Mouse (Mus musculus): ENCODE measurements around the gene Sf3b3.
"Not testable (repeated sequence)": the region's sequence is repeated elsewhere in the genome, so short reads cannot be mapped to it uniquely, and the experiment has no call there.

The Sf3b3 gene

GRCm38 (mm10) chr8:110846405-110847170, at the start of gene Sf3b3, which contains the start of gene Cog4:
Sf3b3 (minus strand) TSS chr8:110846787.
Cog4 (plus strand) TSS chr8:110846600.
- in situ Hi-C loops (cut with MboI; ENCODE audit: low pct_unique_long_range_greater_than_20kb in 1 of 2, low sequenced_read_pairs in 2 of 2, unreplicated experiment in 1 of 2), result loop anchor here (10.0 to 25.0 kb wide), 2 partner anchors 441 to 448 kb away; no protein-coding TSS in a partner anchor

- in situ Hi-C loops (cut with MboI; ENCODE audit: low pct_unique_long_range_greater_than_20kb in 1 of 2, low sequenced_read_pairs in 2 of 2, unreplicated experiment in 1 of 2), result no loop called here
Measured at GRCm38 (mm10) chr8:110895812-110896211, 49.2 kb upstream of the Sf3b3 start.

GRCm38 (mm10) chr8:110895254-110895653, 48.7 kb upstream of the Sf3b3 start:
- in situ Hi-C loops (cut with MboI; ENCODE audit: low pct_unique_long_range_greater_than_20kb in 1 of 2, low sequenced_read_pairs in 2 of 2, unreplicated experiment in 1 of 2), result no loop called here

GRCm38 (mm10) chr8:110894851-110895250, 48.3 kb upstream of the Sf3b3 start:
- in situ Hi-C loops (cut with MboI; ENCODE audit: low pct_unique_long_range_greater_than_20kb in 1 of 2, low sequenced_read_pairs in 2 of 2, unreplicated experiment in 1 of 2), result no loop called here

GRCm38 (mm10) chr8:110892913-110893312, 46.3 kb upstream of the Sf3b3 start:
- in situ Hi-C loops (cut with MboI; ENCODE audit: low pct_unique_long_range_greater_than_20kb in 1 of 2, low sequenced_read_pairs in 2 of 2, unreplicated experiment in 1 of 2), result no loop called here

- in situ Hi-C loops (cut with MboI; ENCODE audit: low pct_unique_long_range_greater_than_20kb in 1 of 2, low sequenced_read_pairs in 2 of 2, unreplicated experiment in 1 of 2), result no loop called here
Measured at GRCm38 (mm10) chr8:110892040-110892439, 45.5 kb upstream of the Sf3b3 start.

DNA sequence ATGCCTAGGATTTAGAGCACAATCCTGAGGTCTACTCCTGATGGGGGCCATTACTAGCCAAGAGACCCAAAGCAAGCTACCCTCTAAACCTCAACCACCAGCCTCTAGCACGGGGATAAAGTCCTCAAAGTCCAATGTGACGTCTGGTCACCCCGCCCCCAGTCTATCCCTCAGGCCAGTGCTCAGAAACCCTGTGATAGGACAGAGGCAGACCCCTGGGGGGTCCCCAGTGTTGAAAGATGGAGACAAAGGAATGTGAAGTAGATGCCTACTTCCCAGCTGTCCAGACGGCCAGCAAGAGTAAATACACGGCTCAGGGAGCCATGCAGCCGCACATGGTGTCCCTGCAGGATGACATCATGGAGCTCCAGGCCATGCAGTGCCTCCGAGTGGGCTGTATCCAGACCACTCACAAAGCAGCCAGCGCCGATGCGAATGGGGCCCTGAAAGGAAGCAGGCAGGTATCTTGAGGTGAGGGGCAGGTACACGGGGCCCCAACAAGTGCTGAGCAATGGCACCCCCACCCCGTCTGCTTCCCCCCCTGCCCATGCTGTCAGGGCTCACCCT, 43.4 kb upstream of the Sf3b3 start:
- in situ Hi-C loops (cut with MboI; ENCODE audit: low pct_unique_long_range_greater_than_20kb in 1 of 2, low sequenced_read_pairs in 2 of 2, unreplicated experiment in 1 of 2), result no loop called here

DNA sequence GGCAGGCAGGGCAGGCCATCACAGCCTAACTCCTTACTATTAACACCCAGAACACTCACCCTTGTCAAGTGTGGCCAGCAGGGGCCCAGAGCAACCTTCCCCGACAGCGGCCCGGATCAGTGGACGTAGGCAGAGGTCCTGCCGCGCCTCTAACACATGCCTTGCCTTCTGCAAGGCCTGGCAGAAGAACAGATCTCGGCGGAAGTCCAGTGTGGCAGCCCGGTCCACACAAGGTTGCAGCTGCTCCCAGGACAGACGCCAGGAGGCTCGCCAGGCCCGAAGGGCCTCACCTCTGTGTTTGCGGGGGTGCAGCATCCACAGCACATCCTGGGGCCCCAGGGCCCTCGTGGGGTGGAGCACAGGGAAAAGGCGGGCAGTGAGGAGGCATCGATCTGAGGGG, 42.3 kb upstream of the Sf3b3 start:
- in situ Hi-C loops (cut with MboI; ENCODE audit: low pct_unique_long_range_greater_than_20kb in 1 of 2, low sequenced_read_pairs in 2 of 2, unreplicated experiment in 1 of 2), result no loop called here

GRCm38 (mm10) chr8:110888441-110888840, 41.9 kb upstream of the Sf3b3 start:
- in situ Hi-C loops (cut with MboI; ENCODE audit: low pct_unique_long_range_greater_than_20kb in 1 of 2, low sequenced_read_pairs in 2 of 2, unreplicated experiment in 1 of 2), result no loop called here

DNA sequence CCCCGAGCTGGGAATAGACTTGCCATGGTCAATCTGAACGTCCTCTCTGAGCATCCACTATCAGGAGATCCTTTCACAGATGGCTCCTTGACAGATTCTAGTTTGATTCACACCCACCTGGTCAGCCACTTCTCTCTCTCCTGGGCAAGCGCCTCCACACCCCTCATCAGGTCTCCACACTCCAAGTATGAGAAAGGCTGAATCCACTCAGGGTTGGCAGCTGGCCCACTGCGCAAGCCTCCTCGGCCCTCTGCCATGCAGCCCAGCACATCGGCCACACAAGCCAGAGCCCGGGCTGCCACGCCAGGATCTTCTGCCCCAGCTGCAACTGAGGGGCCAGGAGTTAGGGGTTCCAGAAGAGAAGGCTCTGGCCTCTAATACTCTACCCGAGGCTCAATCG, 41.0 kb upstream of the Sf3b3 start:
- in situ Hi-C loops (cut with MboI; ENCODE audit: low pct_unique_long_range_greater_than_20kb in 1 of 2, low sequenced_read_pairs in 2 of 2, unreplicated experiment in 1 of 2), result no loop called here

DNA sequence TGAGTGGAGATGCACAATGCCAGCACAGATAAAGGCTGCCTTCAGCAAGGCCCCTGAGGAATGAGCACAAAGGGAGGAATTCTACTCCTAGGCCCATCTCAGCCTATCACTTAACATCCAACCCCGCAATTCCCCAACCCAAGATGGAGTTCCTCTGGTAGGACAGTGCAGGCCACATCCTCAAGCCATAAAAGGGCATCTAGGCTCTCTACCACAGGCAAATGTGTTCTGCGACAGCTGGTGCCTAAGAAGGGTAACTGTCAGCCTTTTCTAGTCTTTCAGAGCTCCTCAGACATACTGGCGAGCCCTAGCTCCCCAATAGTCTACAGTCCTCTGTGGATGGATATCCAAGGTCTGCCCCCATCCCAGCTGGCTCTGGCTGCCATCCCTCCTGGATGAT, 40.0 kb upstream of the Sf3b3 start:
- in situ Hi-C loops (cut with MboI; ENCODE audit: low pct_unique_long_range_greater_than_20kb in 1 of 2, low sequenced_read_pairs in 2 of 2, unreplicated experiment in 1 of 2), result no loop called here

GRCm38 (mm10) chr8:110883824-110884223, 37.2 kb upstream of the Sf3b3 start:
- in situ Hi-C loops (cut with MboI; ENCODE audit: low pct_unique_long_range_greater_than_20kb in 1 of 2, low sequenced_read_pairs in 2 of 2, unreplicated experiment in 1 of 2), result no loop called here

GRCm38 (mm10) chr8:110881741-110882310, 35.2 kb upstream of the Sf3b3 start:
- in situ Hi-C loops (cut with MboI; ENCODE audit: low pct_unique_long_range_greater_than_20kb in 1 of 2, low sequenced_read_pairs in 2 of 2, unreplicated experiment in 1 of 2), result no loop called here

DNA sequence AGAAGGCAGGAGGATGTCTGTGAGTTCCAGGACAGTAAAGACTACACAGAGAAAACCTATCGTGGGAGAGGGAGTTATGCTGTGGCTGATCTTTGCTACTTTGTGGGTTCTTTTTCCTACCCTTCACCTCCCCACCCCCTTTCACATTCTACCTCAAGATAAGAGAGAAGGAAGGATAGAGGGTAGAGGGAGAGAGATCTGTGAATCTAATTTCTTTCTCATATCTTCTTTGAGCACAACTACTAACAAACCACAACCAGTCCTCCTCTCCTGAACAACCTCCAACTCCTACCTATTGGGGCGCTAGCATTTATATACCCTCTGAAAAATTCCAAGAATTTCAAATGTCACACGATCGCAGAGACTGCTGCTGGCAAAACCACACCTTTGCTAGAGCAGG, 31.3 kb upstream of the Sf3b3 start:
- in situ Hi-C loops (cut with MboI; ENCODE audit: low pct_unique_long_range_greater_than_20kb in 1 of 2, low sequenced_read_pairs in 2 of 2, unreplicated experiment in 1 of 2), result no loop called here

DNA sequence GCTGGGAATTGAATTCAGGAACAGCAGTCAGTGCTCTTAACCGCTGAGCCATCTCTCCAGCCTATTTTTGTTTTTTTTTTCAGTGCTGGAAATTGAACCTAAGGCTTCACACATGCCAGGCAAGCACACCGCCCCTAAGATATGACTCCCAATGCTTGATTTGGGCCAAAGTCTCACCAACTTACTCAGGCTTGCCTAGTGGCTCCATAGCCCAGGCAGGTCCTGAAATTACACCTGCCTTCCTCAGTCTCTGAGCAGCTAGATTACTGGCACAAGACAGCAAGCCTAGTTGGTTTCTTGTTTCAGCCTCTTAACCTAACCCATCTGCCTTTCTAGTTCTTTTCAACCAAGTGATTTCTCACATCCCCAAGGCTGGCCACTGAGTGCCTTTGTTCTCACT, 23.9 kb upstream of the Sf3b3 start:
- in situ Hi-C loops (cut with MboI; ENCODE audit: low pct_unique_long_range_greater_than_20kb in 1 of 2, low sequenced_read_pairs in 2 of 2, unreplicated experiment in 1 of 2), result no loop called here

DNA sequence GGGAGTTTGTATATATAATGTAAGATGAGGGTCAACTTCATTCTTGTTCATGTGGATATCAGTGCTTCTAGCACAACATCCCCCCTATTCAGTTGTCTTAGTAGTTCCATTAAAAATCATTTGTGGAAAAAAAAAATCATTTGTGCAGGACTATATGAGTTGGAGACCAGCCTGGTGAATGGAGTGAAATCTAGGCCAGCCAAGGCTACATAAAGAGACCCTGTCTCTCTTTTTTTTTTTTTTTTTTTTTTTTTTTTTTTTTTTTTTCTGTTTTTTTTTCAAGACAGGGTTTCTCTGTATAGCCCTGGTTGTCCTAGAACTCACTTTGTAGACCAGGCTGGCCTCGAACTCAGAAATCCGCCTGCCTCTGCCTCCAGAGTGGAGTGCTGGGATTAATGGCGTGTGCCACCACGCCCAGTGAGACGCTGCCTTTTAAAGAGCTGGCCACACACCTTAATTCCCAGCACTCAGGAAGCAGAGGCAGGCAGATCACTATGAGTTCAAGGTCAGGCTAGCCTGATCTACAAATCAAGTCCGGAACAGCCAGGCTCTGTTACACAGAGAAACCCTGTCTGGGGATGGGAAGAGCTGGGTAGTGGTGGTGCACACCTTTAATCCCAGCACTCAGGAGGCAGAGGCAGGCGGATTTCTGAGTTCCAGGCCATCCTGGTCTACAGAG, 14.9 kb upstream of the Sf3b3 start:
- in situ Hi-C loops (cut with MboI; ENCODE audit: low pct_unique_long_range_greater_than_20kb in 1 of 2, low sequenced_read_pairs in 2 of 2, unreplicated experiment in 1 of 2), result not testable (repeated sequence)

DNA sequence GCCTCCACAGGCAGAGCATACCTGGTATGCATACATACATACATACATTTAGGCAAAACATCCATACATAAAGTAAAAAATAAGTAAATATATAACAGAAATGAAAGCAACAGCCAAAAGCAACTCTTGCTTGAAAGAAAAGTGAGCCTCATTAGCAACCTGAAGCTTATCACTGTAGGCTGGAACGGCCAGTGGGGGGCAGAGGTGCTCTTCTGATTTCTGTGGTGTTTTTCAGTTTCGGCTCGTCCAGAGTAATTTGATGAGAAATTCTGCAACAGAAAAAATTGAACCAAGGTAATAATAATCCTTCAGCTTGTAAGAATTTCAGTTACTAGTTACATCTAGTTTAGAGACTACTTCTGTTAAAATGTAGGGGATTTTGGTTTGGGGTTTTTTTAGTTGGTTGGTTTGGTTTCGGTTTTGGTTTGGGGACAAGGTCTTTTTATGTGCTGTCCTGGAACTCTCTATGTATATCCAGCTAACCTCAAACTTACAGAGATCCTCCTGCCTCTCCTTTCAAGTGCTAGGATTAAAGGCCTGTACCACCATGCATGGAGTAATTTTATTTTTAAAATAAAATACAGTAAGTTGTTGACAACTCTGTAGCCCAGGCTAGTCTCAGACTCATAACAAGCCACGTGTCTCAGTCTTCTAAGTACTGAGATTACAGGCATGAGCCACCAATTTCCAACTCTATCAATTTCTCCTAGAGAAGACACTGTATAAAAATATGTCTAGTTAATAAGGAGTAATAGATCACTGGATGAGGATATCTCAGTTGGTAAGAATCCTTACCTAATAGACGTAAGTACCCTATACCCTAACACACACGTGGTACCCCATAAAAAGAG, 13.3 kb upstream of the Sf3b3 start:
- in situ Hi-C loops (cut with MboI; ENCODE audit: low pct_unique_long_range_greater_than_20kb in 1 of 2, low sequenced_read_pairs in 2 of 2, unreplicated experiment in 1 of 2), result no loop called here

- in situ Hi-C loops (cut with MboI; ENCODE audit: low pct_unique_long_range_greater_than_20kb in 1 of 2, low sequenced_read_pairs in 2 of 2, unreplicated experiment in 1 of 2), result no loop called here
Measured at GRCm38 (mm10) chr8:110856760-110857461, 10.3 kb upstream of the Sf3b3 start.

All from mouse embryonic stem cell (cell line).